Mouse (Mus musculus): Measurements from ENCODE around the gene Efcab11. TPM values are rescaled to one million over a fixed set of nuclear protein-coding genes. Genes with fewer than 3 reads are reported as not detected.

The Efcab11 gene
- total and polyA plus RNA-seq, 3 experiments: 7.9 to 12.2 (median 8.0) TPM

- H3K27me3 ChIP-seq (replicated peaks): no peaks in the 10 kb centered on the region
- H3K9me3 ChIP-seq (replicated peaks; ENCODE audit: low read length): peaks cover 4% of the 10 kb centered on the region
- H3K4me2 ChIP-seq (ENCODE audit: insufficient read depth, low read depth, poor library complexity, severe bottlenecking): no peak overlapping the region
- dilution Hi-C loops (cut with MboI; ENCODE audit: extremely low pct_ligation_motif_present, extremely low pct_unique_long_range_greater_than_20kb, low sequenced_read_pairs) (no loop called here), in situ Hi-C loops (cut with MboI; ENCODE audit: low pct_ligation_motif_present, low pct_unique_long_range_greater_than_20kb, low sequenced_read_pairs) (no loop called here)
- H3K4me3 ChIP-seq (replicated peaks in 1 of 3; ENCODE audit: low read depth in 2 of 3, low read length in 2 of 3, poor library complexity in 1 of 3): no peak overlapping the region
- peak; percentile 27 for DNase-seq (ENCODE audit: extremely low read depth)
- no peak for TF ChIP-seq CHD2 (IDR thresholded peaks at IDR 0.05; ENCODE audit: low read length)
- TF ChIP-seq GABPA (IDR thresholded peaks at IDR 0.05; ENCODE audit: insufficient replicate concordance, low read depth, low read length): no peak
- no peak for TF ChIP-seq POLR2AphosphoS2 (IDR thresholded peaks at IDR 0.05; ENCODE audit: low read depth, low read length)
- TF ChIP-seq MAFK (IDR thresholded peaks at IDR 0.05; ENCODE audit: insufficient replicate concordance, low read length): no peak
- TF ChIP-seq JUND (conservative IDR thresholded peaks at IDR 0.05; ENCODE audit: low read depth, low read length): no peak
- TF ChIP-seq CHD1 (IDR thresholded peaks at IDR 0.05; ENCODE audit: low read depth, low read length): no peak
- no peak for TF ChIP-seq BHLHE40 (IDR thresholded peaks at IDR 0.05; ENCODE audit: low read depth, low read length)
- no peak for TF ChIP-seq MAX (IDR thresholded peaks at IDR 0.05; ENCODE audit: low read length)
- no peak for TF ChIP-seq ZKSCAN1 (IDR thresholded peaks at IDR 0.05; ENCODE audit: borderline replicate concordance, low read depth, low read length)
- TF ChIP-seq JUN (IDR thresholded peaks at IDR 0.05; ENCODE audit: insufficient read depth, low read depth, low read length): no peak
- TF ChIP-seq UBTF (IDR thresholded peaks at IDR 0.05; ENCODE audit: low read depth, low read length): no peak
- TF ChIP-seq ELF1 (IDR thresholded peaks at IDR 0.05; ENCODE audit: low read depth, low read length): no peak
- TF ChIP-seq TCF12 (IDR thresholded peaks at IDR 0.05; ENCODE audit: low read depth, low read length): no peak
- TF ChIP-seq TBP (conservative IDR thresholded peaks at IDR 0.05; ENCODE audit: low read depth, low read length): no peak
- no peak for TF ChIP-seq RCOR1 (conservative IDR thresholded peaks at IDR 0.05; ENCODE audit: low read depth, low read length)
- no peak for TF ChIP-seq USF1 (IDR thresholded peaks at IDR 0.05; ENCODE audit: low read depth, low read length)
- no peak for TF ChIP-seq SMC3 (IDR thresholded peaks at IDR 0.05; ENCODE audit: low read depth, low read length)
- TF ChIP-seq ZMIZ1 (IDR thresholded peaks at IDR 0.05; ENCODE audit: low read depth, low read length): no peak
- no peak for TF ChIP-seq MYC (IDR thresholded peaks at IDR 0.05; ENCODE audit: low read depth, low read length)
- peaks cover 4 to 44% of the 10 kb centered on the region in 2 experiments for H3K36me3 ChIP-seq (replicated peaks in 1 of 2; ENCODE audit: control insufficient read depth in 1 of 2, insufficient read depth in 1 of 2, low read length in 1 of 2)
- H3K79me2 ChIP-seq (replicated peaks; ENCODE audit: control insufficient read depth, extremely low read depth, insufficient read depth, poor library complexity, severe bottlenecking): no peaks in the 10 kb centered on the region
- no peak overlapping the region for H3K9ac ChIP-seq (ENCODE audit: insufficient read depth, low read depth)
- no peak overlapping the region for H3K27ac ChIP-seq (ENCODE audit: insufficient read depth, low read depth)
- H3K4me1 ChIP-seq (ENCODE audit: control insufficient read depth in 1 of 2, insufficient read depth in 2 of 2): peaks cover 0 to 5% of the 10 kb centered on the region in 2 experiments; a peak in 2 of 4 replicates
These were observed 47.7 kb downstream of the Efcab11 start for GRCm38 (mm10) chr12:99836404-99837131.

GRCm38 (mm10) chr12:99833476-99833875, 50.8 kb downstream of the Efcab11 start:
- no peak for DNase-seq (ENCODE audit: extremely low read depth)
- dilution Hi-C loops (cut with MboI; ENCODE audit: extremely low pct_ligation_motif_present, extremely low pct_unique_long_range_greater_than_20kb, low sequenced_read_pairs): no loop called here
- Histone ChIP-seq H3K4me1 (ENCODE audit: control insufficient read depth in 1 of 2, insufficient read depth in 2 of 2) (peaks cover 0 to 5% of the 10 kb centered on the region in 2 experiments; a peak in 2 of 4 replicates), H3K9ac (ENCODE audit: insufficient read depth, low read depth) (no peak overlapping the region), H3K79me2 (replicated peaks; ENCODE audit: control insufficient read depth, extremely low read depth, insufficient read depth, poor library complexity, severe bottlenecking) (no peaks in the 10 kb centered on the region), H3K27me3 (replicated peaks) (no peaks in the 10 kb centered on the region), H3K27ac (ENCODE audit: insufficient read depth, low read depth) (no peak overlapping the region), H3K9me3 (replicated peaks; ENCODE audit: low read length) (peaks cover 4% of the 10 kb centered on the region), H3K4me2 (ENCODE audit: insufficient read depth, low read depth, poor library complexity, severe bottlenecking) (no peak overlapping the region), H3K36me3 (replicated peaks in 1 of 2; ENCODE audit: control insufficient read depth in 1 of 2, insufficient read depth in 1 of 2, low read length in 1 of 2) (peaks cover 0 to 35% of the 10 kb centered on the region in 2 experiments), H3K4me3 (replicated peaks in 1 of 3; ENCODE audit: low read depth in 2 of 3, low read length in 2 of 3, poor library complexity in 1 of 3) (no peak overlapping the region)
- TF ChIP-seq CTCF (conservative IDR thresholded peaks at IDR 0.05 in 1 of 2, IDR thresholded peaks at IDR 0.05 in 1 of 2; ENCODE audit: low read depth in 2 of 2, low read length in 2 of 2) (peak; percentile 13 to 39; a peak in 2 of 4 replicates), SMC3 (IDR thresholded peaks at IDR 0.05; ENCODE audit: low read depth, low read length) (peak; percentile 30; the same call in 1 of the 2 replicates), HCFC1 (IDR thresholded peaks at IDR 0.05; ENCODE audit: low read depth, low read length) (no peak), RAD21 (IDR thresholded peaks at IDR 0.05; ENCODE audit: low read depth, low read length) (peak; percentile 49), ZNF384 (IDR thresholded peaks at IDR 0.05; ENCODE audit: low read depth, low read length) (no peak)
- in situ Hi-C loops (cut with MboI; ENCODE audit: low pct_ligation_motif_present, low pct_unique_long_range_greater_than_20kb, low sequenced_read_pairs): no loop called here
